Mouse (Mus musculus): ENCODE data around the gene Gcn1l1.
"Not testable (repeated sequence)": the region's sequence is repeated elsewhere in the genome, so short reads cannot be mapped to it uniquely, and the experiment has no call there.

Gene Gcn1l1

DNA sequence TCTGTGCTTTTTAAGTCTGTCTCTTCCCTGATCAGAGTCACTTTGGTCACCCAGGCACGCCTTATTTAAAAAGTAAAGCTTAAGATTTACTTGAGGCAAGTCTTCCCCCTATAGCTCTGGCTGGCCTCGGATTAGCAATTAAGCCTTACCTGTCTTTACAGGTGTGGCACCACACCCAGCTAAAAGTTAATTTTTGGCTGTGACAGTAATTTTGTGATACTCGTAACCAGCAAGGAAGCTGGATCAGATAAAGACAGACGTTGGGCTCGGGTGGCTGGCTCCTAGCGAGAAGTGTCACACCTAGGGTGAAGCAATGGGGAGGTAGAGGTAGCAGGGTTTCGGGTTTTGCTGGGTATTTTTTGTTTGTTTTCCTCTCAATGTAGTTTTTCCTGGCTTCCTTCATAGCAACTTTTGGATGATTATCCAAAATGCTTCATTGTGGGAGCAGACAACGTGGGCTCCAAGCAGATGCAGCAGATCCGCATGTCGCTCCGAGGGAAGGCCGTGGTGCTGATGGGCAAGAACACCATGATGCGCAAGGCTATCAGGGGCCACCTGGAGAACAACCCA is 4.6 kb upstream of the Gcn1l1 start:
- DNase-seq, result no peak

DNA sequence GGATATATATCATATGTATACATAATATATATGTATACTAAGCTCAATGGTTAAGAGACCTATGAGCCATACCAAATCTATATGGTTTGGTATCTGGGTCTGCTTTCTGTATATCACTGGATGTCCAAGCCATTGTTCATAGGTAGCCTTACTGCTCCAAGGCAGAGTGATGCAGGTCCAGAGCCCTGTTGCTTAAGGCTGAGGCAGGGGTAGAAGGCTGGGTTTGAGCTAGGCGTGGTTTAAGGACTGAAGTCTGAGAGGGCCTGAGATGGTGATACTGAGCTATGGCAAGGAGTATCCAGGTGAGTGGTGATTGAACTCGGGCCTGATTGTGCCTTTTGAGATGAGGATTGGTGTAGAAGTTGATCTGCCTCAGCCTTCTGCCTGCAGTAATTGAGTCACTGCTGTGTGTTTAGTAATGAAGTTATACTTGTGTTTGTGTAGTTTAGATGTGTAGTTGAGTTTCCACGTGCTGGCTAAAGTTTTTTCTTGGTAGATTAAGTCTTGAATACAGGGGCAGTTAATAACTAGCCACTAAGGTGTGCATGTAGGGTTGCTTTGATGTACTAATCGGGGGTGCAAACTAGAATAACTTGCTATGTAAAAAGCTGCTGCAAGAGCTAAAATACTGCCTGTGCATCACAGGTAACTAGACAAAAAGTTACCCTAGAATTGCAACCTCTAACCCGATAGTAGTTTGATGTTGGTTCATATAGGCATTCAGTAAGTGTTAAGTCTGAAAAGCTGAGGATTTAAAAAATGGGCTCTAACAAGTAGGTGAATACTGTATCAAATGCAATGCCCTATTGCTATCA is 1.1 kb upstream of the Gcn1l1 start:
- DNase-seq, result no peak

DNA sequence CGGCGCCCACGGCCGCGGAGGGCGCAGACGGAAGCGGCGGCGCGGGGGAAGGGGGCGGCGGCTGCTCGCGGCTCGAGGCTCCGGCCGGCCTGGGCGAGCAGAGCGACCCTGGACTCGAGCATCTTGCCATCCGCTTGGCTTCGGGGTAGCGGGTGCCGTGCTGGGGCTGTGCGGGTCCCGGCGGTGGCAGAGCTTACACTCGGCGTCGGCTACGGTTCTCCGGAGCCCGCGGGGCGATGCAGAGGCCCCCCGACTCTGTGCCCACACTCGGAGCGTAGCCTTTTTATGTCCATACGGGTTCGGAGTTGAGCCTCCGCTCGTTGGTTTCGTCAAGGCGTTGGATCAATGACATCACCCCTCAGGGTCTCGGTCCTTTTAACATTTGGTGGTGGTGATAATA is 349 bp downstream of the Gcn1l1 start:
- no peak for DNase-seq

DNA sequence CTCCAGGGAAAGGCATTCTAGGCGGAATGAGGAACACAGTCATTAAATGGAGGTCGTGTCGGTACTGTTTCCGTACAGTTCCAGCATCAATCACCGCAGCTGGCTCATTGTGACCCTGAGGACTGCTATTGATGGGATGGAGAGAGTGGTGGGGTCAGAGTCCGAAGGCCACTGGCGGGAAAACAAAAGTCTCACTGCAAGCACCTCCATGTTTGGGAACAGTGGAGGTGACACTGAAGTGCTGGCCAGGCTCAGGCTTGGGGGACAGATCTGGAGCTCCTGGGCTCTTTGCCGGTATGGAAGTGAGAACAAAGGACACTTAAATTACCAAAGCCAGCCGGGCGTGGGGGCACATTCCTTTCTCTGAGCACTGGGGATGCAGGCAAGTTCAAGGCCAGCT is 3.6 kb downstream of the Gcn1l1 start:
- peak; percentile 19 to 49 for DNase-seq

DNA sequence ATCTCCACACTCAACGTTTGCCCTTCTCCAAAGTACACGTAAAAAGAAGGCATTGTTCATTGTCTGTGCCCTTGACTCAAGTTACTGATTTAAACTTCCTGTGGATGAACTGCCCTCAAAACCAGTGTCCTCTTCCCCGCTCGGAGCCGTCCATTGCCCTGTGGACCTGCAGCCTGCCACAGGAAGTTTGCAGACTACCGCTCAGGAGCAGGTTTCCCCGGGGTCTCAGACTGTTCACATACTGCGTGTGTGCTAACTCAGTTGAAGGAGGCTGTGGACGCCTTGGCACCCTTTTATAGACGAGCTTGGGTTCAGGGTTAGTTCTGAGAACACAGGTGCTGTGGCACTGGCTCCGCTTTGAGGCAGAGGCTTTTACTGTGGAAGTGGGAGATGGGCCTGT is 4.3 kb downstream of the Gcn1l1 start:
- peak; percentile 40 to 47 for DNase-seq

DNA sequence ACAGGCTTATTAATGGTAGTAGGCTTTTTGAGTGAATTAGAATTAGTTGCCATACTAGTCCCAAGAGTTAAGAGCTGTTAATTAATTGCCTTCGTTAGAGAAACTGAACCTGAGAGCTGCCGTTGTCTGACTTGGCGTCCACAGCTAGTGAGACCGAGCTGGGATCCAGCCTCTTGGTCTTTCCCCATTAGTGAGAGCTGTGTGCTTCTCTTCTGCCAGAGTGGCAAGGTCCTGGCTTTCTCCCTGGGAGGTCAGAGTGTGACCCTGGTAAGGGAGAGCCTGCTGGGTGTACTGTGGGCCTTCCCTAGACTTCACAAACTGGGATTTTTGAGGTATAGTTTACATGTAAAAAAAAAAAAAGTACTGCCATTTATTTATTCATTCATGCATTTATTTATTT is 4.7 kb downstream of the Gcn1l1 start:
- DNase-seq, result no peak

DNA sequence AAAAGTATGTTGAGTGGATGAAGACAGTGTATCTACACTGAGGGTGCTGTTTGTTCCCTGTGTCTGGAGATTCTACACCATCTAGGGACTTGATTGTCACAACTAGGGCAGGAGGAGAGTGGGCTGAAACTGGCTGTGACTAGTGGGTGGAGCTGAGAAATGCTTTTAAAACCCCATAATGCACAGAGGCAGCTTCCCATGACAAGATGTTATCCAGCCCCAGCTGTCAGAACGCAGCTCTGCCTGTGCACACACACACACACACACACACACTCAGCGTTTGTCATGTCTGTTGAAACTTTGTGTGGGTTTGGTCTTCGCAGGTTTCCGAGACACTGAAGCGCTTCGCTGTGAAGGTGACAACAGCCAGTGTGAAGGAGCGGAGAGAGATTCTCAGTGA is 6.0 kb downstream of the Gcn1l1 start:
- DNase-seq, result no peak

DNA sequence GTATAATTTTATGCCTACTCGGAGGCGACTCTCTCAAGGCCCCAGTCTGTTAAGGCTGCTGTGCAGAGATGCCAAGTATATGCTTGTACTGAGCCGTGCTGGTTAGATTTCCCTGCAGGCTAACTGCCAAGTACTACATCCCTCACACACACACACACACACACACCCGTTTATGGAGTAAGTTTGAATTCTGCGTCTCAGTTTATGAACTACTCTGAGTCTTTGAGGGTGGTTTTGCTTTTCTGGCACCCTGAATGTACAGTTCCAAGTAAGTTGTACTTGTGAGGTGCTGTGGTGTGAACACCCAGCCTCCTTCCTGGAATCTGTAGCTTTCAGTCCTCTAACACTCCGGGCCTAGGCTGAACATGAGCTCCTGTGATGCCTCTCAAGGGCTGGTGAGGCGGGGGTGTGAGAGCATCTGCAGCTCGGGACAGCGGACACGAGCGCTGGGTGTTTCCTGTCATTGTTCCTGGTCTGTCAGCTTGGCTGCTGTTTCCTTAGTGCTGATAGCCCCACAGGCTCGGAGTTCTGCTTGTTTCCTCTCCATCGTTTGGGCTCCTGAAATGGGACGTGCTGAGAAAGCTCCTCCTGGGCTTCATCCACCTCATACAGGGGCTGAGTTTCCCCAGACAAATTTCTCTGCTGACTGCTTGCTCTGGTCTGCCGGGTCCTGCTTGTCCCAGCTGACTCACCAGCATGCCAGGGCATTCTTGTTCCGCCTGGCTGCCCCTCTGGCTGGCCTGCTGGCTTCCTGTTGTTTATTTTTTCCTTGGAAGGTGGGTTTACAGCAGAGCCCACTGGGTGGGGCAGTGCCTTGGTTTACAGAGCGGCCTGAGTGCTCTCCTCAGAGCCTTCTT is 7.9 kb downstream of the Gcn1l1 start:
- peak; percentile 76 to 86 for DNase-seq

DNA sequence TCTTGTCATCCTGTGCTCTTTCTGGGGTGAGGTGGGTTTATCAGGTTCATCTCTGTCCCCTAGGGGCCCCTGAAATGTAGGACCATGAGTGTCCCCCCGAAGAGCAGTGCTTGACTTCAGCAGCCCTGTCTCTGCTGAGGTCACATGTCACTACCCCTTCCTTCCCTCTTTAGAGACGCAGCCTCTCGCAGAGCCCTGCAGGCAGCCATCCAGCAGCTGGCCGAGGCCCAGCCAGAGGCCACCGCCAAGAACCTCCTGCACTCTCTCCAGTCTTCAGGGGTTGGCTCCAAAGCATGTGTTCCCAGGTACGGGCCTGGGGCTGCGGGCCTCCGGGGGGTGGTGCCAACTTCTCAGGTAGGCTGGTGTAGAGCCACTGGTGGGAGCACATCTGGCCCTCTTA is 9.9 kb downstream of the Gcn1l1 start:
- no peak for DNase-seq

DNA sequence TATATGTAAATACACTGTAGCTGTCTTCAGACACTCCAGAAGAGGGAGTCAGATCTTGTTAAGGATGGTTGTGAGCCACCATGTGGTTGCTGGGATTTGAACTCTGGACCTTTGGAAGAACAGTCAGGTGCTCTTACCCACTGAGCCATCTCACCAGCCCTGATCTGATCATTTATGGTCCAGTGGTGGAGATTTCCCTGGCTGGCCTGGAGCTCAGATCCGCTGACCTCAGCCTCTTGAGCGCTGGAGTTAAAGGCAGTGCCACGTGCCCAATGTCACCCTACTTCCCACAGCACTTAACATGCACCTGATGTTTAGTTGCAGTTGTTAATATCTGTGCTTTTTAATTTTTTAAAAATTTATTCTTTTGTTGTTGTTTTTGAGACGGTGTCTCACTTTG is 12.6 kb downstream of the Gcn1l1 start:
- not testable (repeated sequence) for DNase-seq

DNA sequence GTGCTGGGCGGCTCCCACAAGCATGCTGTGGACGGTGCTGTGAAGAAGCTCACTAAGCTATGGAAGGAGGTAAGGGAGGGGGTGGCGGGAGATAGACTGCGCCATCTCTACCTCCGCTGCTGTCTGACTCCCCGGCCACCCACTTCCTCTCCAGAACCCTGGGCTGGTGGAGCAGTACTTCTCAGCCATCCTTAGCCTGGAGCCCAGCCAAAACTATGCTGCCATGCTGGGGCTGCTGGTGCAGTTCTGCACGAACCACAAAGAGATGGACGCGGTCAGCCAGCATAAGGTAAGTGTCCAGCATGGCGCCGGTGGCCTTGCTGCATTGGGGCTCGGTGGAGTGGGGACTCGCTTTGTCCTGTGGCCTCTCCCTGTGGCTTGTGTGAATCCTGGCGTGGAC is 13.9 kb downstream of the Gcn1l1 start:
- DNase-seq, result no peak

DNA sequence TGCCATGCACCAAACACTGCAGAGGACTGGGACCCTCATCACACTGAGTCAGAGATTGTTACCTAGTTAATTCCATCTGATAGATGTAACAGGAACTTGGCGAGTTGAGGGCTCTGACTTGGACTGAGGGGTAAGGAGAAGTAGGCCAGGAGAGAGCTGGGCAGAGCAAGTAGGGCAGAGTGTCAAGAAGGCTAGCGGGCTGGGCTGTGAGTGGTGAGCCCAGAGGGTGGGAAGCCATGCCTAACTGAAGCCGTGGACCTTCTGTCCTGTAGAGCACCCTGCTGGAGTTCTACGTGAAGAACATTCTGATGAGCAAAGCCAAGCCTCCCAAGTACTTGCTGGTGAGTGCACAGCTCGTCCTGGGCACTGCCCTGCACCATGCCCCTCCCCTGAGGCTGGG is 14.3 kb downstream of the Gcn1l1 start:
- DNase-seq, result no peak

DNA sequence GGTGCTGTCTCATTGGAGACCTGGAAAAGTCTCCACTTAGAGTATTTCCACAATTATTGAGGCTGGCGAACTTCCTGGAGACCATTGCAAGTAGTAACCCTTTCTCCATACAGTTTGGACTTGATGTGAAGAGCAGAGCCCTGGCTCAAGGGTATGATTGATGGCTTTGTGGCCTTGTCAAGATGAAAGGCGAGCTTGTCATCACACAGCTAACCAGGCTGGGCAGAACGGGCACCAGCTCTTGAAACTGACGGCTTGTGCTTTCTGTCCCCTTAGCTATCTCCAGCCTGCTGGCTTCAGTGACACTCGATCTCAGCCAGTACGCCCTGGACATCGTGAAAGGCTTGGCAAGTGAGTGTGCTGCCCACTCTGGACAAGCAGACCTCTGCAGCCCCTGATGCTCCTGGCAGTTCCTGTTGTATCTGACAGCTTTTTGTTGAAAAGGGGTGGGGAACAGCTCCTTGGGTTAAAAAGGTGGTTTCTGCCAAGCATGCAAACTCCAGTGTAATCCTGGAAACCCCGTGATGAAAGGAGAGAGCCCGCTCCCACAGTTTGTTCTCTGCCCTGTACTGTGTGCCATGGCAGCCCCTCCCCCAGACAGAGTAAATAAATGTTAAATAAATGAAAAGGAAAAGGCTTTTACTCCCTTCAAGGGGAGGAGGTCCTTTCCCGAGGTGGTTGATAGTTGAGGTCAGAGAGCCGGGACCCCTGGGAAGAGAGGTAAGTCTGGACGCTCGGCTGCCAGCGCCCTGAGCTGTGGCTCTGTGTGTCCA is 15.4 kb downstream of the Gcn1l1 start:
- no peak for DNase-seq

DNA sequence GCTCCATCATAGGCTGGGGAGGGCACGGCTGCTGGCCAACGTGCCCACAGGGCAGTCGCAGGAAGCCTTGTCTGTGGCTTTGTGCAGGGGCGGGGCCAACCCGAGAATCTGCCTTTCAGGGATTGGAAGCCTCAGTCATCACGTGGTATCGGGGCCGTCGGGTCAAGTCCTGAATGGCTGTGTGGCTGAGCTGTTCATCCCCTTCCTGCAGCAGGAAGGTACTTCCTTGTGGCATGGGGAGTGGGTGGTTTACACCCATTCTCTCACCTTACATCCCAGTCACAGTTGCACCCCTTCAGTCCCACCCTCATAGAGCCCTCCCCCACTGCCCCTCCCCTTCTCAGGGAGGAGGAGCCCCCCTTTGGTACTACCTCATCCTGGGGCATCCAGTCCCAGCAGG is 16.6 kb downstream of the Gcn1l1 start:
- DNase-seq, result no peak

DNA sequence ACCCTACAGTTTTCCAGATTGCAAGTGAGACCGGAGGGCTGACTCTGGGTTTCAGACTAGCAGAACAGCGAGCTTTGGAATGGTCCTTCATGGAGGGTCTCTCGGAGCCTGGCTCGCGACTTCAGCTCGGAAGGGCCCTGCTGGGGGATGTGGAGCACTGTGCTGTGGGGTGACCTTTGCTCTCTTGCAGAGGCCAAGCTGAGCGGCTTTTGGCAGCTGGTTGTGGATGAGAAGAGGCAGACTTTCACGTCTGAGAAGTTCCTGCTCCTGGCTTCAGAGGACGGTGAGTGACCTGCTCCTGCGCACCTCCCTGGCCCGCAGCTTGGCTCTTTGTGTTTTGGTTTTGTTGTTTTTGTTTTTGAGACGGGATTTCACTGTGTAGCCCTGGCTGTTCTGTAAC is 20.6 kb downstream of the Gcn1l1 start:
- peak in 1 of 2 experiments; percentile 36 for DNase-seq

DNA sequence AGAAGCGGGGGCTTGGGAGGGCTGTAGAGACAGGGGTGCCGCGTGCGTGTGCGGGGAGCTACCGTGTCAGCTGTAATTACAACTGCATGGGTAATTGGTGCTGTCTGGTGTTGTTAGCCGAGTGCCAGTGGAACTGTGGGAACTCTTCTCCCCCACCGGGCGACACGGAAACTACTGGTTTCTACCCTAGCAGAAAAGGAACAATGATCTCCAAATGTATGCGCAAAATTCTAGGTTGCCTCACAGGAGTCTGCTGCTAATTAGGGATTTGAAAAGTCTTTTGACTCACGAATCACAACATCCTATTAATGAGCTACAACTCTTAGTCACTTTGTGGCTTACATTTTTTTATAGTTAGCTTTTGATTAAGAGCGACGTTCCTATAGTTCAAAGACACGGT is 21.1 kb downstream of the Gcn1l1 start:
- no peak for DNase-seq

DNA sequence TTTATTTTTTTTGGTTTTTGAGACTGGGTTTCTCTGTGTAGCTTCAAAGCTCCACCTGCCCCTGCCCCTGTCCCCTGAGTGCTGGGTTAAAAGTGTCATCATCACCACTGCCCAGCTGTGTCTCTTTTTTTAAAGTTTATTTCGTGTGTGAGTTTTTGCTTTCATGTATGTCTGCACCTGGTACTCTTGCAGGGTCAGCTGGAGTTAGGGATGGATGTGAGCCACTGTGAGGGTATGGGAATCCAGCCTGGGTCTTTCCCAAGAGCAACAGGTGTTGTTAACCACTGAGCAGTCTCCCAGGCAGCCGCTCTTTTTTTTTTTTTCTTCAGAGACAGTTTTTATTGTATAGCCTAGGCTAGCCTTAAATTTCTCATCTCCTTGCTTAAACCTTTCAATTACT is 21.7 kb downstream of the Gcn1l1 start:
- DNase-seq, result no peak

DNA sequence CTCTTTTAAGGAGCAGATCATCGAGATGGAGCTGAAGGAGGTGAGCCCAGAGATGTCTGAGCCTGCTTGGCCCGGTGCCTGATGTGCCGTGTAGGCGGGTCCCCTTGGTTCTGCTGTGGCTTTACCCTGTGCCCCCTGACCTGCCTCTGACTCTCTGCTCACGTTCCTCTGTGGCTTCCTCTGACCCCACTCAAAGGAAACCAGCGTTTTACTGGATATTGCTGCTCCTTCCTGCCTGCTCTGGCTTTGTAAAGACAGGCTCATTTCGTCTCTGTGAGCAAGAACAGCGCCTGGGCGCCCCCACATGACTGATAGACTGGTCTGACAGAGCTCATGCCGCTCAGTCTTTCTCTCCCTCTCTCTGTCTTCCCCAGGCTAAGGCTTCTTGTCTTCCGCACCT is 26.0 kb downstream of the Gcn1l1 start:
- DNase-seq, result no peak

DNA sequence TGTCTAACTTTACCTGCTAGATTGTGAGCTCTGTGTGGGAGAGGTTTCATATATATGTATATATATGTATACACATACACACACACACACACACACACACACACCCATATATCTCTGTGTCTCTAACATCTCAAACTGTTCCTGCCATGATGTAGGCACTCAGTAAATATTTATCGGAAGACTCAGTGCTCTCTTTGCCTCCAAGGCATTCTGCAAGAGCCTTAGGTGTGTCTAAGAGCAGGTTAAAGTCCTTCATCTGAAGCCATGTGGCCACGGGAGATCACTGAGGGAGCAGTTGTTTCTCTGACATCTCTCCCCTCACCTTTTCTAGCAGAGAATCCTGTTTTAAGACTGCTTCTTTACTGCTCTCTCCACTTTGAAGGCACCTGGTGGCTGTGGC is 26.5 kb downstream of the Gcn1l1 start:
- no peak for DNase-seq

DNA sequence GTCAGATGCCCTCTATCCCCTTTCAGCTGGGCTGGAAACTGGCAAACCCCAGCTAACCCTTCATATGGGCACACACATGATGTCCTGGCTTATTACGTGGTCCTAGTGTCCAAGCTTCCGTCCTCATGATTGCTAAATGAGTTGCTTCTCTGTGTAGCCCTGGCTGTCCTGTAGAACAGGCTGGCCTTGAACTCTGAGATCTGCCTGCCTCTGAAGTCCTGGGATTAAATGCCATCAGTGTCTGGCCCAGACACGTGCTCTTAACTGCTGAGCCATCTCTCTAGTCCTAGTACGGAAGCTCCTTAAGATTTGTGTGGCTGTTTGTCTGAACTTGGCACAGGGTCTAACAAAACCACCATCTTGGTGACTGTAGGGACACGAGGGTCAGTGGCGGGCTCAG is 38.5 kb downstream of the Gcn1l1 start:
- no peak for DNase-seq

DNA sequence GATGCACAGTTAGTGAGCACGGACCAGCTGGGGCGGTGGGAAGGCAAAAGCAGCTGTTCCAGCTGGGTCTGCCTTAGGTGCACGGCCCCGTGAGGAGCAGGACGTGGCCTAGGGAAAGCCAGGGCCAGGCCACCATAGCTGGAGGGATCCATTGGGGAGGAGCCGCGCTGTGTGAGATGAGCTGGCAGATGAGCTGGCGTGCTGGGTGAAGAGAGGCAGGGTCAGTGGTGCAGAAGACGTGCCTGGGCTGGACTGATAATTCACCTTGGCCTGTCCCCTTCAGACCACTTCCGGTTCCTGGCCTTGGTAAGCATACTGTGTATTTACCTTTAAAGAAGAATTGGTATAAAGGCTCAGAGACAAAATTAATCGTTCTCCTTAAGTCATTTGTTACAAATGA is 46.5 kb downstream of the Gcn1l1 start:
- no peak for DNase-seq

DNA sequence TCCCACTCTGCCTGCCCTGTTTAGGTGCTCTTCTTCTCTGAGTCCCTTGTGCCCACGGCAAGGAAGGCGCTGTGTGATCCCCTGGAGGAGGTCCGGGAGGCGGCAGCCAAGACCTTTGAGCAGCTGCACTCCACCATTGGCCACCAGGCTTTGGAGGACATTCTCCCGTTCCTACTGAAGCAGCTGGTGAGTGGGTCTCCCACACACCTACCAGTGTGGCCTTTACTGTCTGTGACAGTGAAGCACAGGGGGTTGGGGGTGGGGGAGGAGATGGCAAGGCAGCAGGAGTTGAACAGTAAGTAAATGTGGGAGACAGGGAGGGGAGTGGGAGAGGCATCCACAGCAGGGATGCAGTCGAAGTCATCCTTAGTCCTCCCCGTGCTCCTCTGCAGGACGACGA is 48.3 kb downstream of the Gcn1l1 start:
- DNase-seq, result peak in 1 of 2 experiments; percentile 31

DNA sequence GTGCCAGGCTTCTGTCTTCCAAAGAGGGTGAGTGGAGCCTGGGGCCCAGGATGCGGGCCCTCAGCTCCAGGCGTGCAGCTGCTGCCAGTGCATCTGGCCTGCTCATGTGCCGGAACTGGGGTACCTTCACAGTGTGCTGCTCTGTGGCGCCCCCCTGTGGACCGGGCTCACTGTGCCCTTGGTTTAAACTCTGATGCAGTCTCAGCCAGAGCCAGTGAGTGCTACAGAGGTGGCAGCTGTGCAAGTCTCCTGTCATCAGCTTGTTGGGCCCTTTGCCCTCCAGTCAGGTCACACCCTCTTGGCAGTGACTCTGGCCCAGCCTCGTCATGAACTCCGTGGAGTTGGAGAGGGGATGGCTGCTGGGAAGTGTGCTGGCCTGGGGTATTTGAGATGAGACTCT is 49.9 kb downstream of the Gcn1l1 start:
- DNase-seq, result peak; percentile 76 to 79

Measured in kidney, postnatal 4 days (tissue).